Mouse (Mus musculus): ENCODE data around the gene A4galt.

The A4galt gene

DNA sequence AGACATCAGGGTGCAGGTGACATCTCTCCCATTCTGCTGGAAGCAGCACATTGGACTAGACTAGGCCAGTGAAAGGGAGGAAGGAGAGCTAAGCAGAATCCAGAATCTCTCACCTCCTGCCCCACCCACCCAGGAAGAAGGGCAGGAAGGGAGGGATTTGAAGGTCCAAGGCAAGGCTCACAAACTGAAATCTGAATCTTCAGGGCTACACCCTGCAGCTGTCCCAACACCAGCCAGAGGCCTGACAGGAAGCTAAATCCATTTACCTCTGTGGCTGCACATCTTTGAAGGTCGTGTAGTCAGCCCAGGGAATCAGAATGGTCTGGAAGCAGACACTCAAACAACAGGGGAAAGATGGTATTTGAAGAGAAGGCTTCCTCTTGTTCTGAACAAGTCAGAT lies 13.7 kb upstream of the A4galt start:
- no peak for DNase-seq

DNA sequence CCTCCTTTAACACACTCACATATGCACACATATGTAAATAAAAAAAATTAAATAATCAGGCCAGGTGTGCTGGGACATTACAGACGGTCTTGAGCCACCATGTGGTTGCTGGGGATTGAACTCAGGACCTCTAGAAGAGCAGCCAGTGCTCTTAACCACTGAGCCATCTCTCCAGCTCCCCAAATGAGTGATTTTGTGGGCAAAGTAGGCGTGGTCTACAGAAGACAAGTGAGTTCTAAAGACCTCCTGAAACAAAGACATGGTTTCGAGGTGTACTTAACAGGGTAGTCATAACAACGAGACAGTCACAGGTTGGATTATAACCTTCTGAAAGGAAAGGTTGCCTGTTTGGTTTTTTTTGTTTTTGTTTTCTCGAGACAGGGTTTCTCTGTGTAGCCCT lies 11.8 kb upstream of the A4galt start:
- DNase-seq: no peak

DNA sequence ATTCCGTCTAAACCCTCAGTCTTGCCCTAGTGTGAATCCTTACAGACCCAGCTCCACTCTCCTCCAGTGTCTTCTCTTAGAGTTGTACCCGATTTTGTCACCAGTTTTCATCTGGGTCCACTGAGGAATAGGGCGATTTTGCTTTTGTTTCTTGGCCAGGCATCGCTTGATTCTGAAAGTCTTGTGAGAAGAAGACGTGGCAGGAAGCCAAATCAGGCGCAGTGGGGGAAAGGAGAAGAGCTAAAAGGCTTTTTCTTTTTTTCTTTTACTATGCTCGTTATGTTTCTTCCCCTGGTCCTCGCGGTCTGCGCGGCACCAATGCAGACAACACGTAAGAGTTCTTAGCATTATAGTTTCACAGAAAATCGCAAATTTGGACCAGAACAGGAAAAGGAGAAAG lies 6.3 kb upstream of the A4galt start:
- DNase-seq: no peak

DNA sequence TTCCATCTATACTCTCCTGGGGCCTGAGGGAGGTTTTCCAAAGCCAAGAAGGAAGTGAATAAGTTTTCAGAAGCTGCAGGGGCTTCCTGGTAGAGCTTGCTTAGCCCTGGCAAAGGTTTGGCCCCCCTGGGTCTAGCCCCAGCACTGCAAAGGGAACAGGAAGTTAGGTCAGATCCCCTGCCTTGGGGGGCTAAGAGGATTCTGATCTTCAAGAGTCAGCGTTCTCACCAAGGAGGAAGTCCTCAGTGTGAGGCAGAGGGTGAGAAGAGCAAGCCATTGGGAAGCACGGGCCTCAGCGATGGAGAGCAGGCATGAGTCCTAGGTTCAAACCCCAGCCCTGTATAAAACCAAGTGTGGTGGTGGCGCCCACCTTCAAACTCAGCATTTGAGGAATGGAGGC lies 4.9 kb upstream of the A4galt start:
- DNase-seq: no peak

DNA sequence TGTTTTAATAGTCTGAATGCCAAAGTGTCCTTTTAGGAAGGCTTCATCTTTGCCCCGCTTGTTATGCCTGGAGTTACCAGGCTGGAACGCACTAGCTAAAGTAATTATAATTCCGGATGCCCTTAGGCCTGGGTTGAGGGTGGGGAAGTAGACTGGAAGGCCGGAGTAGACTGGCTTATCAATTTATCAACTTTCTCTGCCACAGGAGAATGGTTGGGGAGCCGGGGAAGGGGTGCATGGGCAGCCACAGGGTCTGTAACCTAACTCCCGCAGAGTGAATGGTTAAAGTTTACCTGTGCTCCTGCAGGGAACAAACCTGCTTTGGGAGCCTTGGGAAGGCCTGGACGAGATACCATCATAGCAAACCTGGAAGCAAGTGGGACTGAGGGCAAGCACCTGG lies 4.4 kb upstream of the A4galt start:
- no peak for DNase-seq

DNA sequence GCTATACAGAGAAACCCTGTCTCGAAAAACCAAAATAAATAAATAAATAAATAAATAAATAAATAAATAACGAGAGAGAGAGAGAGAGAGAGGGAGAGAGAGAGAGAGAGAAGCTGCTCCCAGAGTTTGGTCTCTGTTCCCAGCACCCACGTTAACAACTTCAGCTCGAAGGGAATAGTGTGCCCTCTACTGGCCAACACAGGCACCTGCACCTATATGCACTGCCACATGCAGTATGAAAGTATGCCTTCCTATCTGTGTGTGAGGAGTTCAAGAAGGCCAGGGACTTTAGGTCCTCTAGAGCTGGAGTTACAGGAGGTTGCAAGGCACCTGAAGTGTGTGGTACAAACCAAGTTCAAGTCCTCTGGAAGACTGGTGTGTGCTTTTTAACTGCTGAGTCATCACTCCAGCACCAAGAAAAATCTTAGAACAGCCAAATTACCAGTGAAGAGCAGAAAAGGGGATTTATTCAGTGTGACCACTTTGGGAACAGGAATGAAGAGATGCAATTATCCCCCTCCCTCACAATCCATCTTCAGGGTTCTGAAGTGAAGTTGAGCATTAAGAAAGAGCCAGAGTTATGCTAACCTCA lies 3.7 kb upstream of the A4galt start:
- no peak for DNase-seq

DNA sequence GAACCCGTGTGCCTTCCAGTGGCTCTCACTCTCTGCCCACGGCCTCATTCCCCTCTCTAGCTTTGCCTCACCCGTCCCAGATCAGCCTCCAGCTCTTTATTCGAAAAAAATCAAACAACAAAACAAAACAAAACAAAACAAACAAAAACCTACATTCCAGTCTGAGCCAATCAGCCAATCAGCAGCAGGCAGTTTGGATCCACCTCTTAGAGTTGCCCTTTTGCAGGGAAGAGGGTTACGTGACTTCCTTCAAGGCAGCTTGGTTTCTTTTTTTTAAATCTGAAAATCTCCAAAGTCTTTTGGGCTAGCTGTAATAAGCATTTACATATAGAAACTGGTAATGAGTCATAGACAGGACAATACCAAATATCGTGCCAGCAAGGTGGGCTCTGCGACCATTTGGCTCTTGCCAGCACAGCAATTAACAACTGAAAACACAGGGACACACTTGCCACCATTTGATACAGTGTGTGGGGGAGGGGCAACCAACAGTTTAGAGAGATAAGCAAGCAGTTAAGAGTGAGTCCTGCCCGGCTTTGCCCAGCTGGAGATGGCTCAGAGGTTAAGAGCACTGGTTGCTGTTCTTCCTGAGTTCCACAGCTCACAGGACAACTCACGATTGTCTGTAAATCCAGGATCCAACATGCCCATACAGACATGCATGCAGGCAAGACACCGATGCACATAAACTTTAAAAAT lies 2.9 kb upstream of the A4galt start:
- no peak for DNase-seq

DNA sequence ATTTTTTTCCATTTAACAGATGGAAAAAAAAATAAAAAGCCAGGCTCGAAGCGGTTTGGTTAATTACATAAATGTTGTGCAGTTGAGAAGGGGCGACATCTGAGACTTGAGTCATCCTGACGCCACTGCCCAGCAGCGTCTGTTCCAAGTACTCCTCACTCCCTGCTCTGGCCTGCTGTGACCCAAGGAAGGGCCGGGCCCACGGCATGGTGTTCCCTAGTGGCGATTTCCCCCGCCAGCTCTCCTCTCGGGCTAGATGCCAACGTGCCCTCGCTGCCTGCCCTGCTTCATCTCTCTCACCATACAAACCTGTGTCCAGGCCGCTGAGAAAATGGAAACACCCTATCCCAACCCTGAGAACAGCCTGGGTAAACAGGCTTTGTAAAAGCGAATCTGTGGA lies 486 bp upstream of the A4galt start:
- no peak for DNase-seq

DNA sequence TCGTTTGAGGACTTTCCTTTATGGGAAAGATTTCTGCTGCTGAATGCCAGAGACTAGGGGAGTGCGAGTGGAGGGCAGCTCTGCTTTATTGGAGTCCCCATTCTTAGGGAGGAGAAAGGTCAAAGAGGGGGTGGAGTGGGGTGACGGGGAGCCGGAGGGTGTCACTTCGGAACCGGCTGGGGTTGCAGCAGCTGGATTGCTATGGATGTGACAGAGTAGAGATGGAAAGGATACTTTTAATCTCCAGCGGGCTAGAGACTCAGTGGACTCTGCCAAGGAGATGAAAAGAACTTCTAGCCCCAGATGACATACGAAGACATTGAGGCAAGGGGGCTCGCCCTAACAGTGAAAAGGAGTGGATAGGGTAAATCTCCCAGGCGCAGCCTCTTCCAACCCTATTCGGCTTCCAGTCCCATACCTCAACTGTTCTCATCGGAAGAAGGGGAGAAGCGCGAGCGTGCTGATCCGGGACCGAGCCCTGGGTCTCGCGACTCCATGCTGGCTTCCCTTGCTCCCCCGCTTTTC lies 861 bp downstream of the A4galt start:
- no peak for DNase-seq

DNA sequence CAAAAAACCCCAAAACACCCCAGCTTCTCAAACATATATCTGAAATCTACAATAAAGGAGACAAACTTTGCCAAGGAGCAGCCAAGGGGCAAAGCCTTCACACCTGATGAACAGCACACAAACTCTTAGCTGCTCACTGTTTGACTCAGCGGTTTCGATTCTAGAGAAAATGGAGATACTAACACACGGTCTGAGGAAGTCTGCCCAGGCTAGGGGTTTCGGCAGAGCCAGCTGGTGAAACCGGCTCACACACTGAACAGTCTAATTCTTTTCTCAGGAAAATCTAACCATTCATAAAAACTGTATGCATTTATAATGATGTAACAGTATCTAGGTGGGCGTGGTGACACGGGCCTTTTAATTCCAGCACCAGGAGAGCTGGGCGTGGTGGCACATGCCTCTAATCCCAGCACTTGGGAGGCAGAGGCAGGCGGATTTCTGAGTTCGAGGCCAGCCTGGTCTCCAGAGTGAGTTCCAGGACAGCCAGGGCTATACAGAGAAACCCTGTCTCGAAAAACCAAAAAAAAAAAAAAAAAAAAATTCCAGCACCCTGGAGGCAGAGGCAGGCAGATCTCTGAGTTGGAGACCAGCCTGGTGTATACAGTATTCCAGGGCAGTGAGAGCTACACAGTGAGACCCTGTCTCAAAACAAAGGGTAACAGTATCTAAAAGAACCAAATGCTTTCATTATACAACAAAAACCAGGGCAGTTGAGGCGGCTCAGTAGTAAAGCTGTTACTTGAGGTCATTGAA lies 1.9 kb downstream of the A4galt start:
- no peak for DNase-seq

DNA sequence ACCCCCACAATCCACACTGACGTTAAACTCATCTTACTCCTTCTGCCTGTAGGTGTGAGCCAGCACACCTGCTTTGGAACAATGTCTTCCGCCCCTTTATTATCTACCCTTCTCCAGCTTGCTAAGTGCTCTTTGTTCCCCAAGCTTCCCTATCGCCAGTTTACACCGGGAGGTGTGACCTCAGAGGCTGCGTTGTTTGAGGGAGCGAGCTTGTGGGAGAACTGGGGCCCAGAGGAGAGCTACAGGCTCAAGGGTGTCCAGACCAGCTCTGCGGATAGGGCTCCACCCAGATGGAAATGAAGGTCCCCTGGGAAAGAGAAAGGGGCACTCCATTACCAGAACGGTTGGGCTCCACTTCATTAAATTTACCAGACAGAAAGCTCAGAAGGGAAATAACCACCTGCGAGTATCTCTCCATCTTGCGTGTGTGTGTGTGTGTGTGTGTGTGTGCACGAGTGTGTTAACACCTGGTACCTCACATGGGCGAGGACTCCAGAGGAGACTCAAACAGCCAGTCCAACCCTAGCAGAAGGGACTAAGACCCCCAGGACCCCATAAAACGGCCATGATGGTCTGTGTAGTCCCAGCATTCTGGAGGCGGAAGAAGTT lies 3.2 kb downstream of the A4galt start:
- no peak for DNase-seq

DNA sequence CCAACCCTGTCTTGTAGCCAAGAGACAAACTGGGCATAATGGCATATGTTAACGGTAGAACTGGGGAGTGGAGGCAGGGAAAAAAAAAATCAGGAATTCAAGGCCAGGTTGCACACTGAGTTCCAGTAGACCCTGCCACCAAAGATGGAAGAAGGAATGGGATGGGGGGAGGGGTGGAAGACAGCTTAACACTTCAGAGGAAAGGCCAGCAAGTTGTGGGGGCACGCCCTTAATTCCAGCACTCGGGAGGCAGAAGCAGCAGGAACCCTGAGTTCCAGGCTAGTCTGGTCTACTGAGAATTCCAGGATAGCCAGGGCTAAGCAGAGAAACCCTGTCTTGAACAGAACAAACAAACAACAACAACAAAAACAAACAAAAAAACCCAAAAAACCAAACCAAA lies 7.2 kb downstream of the A4galt start:
- DNase-seq: no peak

DNA sequence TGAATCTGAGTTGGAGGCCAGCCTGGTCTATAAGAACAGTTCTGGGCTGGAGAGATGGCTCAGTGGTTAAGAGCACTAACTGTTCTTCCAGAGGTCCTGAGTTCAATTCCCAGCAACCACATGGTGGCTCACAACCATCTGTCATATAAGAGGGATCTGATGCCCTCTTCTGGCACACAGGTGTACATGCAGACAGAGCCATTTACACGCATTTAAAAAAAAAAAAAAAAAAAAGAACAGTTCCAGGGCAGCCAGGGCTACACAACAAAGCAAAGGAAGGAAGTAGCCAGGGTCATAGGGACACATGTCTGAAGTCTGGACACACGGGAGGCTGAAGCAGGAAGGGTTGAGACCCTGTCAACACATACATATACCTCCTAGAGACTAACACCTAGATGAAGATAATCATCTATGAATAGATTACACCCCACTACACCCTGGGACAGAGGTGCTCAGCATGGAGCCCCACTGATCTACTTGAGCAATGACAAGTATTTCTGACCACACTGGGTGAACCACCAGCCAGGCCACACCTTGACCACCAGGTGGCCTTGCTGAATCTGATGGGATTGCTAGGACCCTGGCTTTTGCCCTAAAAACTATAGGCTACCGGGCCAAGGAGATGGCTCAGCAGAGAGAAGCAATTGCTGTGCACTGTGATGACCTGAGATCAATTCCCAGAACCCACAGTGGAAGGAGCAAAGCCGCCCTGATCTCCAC lies 9.5 kb downstream of the A4galt start:
- no peak for DNase-seq

DNA sequence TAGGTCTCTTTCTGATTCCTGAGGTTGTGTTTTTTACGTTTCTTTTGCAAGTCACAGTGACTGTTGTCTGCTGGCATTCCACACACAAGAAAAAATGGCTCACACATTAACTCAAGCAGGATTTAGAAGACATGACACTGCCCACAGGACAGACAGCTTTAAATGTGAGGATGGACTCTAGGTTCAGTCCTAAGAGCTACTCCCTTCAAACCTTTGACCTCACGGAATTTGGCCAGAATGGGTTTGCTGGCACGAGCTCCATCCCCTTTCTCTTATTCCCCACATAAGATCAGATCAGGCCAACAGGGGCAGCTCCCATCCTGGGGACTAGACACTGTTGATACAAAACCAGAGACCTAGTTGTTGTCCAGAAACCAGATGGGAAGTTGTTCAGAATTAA lies 10.1 kb downstream of the A4galt start:
- no peak for DNase-seq

DNA sequence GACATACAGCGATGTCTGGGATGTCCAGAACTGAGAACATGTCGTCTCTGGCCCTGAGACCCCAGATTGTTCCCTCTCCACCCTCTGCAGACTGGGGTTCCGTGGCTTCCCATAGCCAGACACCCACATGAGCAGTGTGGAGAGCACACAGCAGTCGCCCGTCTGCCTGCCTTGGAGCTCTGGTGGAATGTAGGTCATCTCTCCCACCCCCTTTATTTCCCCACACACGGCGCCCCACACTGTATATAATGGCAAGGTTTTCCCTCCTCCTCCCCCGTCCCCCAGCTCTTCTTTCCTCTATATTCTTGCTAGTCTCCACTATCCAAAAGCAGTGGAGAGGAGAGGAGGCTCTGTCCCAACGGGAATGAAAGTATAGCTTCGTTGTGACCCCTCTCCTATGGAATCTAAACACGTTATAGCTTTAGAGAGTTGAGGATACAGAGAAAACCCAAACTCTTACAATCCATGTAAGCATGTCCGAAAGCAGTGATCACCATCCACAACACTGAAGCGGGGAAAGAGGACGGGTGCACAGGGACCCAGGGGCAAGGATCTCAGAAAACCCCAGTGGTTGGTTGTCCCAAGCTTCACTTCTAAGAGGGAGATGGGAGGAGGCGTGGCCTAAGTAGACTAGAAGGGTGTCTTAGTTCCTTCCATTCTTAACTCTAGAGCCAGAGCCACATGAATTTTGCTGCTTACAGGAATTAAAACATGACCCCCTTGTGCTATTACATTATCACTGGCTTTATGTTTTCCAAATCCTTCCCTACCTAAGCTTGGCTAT lies 13.9 kb downstream of the A4galt start:
- DNase-seq: no peak

DNA sequence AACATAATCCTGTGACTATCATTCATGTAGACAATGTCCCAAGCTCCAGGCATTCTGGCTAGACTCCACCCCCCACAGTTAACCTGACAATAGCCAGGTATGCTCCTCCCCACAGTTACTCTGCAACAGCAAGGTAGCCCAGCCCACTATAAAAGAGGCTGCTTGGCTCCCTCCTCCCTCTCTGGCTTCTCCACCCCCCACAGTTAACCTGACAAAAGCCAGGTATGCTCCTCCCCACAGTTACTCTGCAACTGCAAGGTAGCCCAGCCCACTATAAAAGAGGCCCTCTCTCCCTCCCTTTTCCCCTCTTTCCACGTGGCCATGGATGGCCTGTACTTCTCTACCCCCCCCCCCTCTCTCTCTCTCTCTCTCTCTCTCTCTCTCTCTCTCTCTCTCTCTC lies 14.8 kb downstream of the A4galt start:
- no peak for DNase-seq

DNA sequence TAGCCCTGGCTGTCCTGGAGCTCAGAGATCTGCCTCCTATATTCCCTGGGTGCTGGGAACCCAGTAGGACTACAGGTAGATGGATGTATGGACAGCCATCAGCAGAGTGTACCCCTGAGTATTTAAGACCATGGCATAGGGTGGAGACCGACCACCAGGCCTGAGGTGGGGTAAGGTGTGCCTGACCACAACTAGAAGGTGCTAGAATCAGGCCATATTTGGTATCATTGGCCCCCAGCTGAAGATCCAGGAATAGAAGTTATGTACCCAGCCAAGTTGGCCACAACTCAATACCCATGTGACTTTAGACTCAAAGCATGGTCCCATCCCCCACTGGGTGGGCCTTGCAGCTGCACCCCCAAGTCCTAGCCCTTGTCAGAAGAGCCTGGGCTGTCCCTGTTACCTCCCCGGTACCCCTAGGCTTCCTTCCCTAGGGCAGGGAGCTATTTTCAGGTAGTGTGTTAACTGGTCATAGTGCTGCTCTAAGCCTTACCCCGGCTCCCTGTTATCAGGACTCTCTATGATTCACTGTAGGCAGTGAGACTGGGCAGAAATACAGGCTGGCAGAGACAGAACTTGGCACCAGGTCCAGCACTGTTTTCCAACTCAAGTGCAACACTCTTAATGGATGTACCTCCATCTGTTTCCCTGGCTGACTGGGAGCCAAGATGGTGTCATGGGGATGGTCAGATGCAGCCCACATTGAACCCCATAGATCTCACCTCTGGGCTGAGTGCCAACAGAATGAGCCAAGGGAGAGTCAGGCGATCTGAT lies 18.2 kb downstream of the A4galt start:
- peak; percentile 85 to 89 for DNase-seq

DNA sequence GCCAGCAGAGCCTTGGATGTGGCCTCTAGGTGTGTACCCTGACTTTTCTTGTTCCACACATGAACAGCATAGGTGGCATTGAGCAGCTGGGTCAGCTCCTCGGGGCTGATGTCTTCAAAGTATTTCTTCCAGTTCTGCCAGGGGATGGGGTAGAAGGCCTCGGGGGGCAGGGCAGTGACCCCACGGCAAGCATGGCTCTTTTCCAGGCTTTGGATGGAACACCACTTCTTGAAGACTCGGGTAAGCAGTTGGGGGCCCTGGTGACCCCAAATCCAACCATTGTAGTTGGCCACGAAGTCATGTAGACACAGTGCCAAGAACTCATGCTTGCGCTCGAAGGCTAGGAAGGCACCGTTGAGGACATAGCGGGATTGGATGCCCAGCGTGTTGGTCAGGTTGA lies 24.0 kb downstream of the A4galt start:
- DNase-seq: no peak

DNA sequence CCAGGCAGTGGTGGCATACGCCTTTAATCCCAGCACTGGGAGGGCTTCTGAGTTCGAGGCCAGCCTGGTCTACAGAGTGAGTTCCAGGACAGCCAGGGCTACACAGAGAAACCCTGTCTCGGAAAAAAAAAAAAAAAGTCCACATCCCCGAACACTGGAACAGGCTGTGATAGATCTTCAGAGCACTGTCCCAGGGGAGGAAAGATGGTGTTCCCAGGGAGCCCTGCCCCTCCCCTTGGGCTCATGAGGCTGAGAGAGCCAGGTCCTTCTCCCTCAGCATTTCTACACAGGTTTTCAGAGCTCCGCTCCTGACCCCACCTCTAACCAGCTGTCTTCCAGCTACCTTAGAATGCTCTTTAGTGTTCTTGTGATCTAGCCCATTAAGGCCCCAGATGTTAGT lies 24.7 kb downstream of the A4galt start:
- no peak for DNase-seq

DNA sequence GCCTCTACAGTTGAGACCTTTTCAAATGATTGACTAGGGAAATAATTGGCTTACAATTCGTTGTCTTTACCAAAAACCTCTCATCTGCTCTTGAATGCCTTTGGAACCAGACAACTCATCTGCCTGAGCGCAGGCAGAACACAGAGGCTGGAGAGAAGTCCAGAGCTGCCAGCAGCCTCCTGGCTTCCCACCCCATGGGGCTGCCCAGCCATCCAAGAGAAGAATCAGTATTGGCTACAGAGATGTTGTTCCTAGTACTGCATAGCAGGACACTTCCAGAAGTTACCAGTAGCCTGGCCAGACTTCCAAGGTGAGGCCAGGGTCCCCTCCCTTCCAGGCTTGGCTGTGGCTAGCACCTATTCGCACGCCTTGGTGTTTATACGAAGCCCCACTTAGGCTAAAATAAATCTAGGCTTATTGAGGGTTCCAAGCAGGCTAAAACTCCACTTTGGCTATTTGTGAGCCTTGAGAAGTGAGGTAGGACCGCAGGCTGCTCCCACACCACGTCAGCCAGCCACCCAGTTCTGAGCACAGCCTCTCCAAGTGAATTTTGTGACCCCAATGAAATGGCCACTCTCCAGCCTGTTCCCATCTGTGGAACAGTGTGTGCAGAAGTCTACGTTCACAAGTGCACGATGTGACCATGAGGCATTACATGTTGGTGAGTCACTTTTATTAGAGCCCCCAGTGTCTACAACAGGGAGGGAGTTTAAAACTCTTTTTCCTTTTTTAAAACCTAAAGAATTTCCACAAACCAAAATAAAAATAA lies 25.3 kb downstream of the A4galt start:
- DNase-seq: no peak
